Mouse (Mus musculus) cerebral cortex, adult 2 months (tissue): Measurements from ENCODE around the gene Tspan33.

Experiments
- WGBS: fragments of 180-500 bp; shearing (Covaris S2); methylation state at CpG from one replicate; pipeline ENCODE4 v1.1.7; 2018; 5-methylcytosine and 5-hydroxymethylcytosine counted together

Tspan33 gene

DNA sequence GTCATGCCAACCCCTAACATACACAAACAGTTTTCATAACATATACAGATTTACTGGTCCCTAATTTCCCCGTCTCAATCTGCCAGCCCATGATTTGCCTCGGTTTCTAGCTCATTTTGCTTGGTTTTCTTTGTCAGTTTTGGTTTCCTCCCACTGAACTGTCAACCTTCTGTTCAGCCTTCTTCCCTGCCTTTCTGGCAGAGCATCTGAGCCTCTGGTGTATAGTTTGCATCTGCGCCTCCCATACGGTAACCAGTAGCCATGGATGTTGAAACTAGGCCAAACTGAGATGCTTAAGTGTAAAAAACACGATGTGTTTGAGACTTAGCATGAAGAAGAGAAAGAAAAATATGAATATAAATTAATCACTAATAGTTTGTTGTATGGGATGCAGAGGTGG is 62.0 kb downstream of the Tspan33 start:
- 56% methylated on average over 5 of the region's 5 CpGs for WGBS

DNA sequence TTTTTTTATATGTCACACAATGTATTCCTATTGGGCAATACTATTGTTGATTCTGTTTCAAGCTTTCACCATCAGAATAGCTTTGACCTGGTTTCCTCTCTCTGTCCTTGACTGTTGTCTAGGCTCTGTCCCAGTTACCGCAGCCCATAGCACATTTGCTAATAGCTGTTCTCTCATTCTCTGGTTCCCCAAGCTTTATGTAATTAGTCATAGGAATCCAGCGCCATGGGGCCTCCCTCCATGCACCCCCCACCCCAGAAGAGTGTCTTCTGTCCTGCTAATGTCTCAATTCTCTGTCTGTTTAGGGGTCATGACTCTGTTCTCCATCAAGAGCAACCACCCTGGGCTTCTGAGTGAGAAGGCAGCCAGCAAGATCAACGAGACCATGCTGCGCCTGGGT is 62.5 kb downstream of the Tspan33 start:
- 85% methylated on average over 4 of the region's 4 CpGs for WGBS

DNA sequence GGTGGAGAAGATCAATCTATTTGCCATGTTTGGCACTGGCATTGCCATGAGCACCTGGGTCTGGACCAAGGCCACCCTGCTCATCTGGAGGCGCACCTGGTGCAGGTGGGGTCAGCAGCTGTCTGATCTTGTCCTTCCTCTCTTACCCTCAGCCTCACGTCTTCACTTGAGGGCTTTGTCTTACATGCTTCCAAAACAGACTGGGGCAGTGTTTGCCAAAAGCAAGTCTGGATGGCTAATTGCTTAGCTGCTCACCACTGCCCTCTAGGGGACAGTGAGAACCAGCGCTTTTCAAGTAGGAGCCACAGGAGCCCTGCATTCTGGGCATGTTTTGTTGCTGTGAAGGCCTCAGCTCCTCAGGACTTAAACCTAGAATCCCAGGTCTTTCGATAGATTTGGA is 64.4 kb downstream of the Tspan33 start:
- WGBS: 31% methylated on average over 4 of the region's 4 CpGs

DNA sequence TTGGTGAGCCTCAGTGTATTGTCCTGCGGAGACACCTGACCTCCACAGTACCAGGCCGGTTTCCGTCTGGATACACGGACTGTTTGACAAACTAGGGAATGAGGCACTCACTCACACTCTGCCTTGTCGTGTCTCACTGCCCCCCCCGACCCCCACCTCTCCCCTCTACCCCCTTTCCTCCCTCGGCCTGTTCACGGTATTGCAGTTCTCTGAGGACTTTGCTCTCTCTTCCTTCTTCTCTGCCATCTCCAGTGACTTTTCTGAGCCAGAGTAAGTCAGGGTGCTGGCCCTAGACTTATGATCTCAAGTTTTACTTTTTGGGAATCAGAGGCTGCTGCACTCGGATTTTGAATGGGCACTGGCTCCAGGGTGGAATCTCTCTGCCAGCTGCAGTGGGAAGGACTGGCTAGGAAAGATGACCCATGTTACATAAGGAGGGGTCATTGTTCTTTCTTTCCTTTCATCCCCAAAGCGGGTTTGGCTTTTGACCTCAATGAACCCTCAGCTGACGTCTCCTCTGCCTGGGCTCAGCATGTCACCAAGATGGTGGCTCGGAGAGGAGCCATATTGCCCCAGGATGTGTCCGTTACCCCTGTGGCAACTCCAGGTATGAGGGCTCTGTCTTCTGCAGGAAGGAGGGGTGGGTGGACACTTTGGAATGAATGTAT is 65.1 kb downstream of the Tspan33 start:
- WGBS: 87% methylated on average over 13 of the region's 13 CpGs

DNA sequence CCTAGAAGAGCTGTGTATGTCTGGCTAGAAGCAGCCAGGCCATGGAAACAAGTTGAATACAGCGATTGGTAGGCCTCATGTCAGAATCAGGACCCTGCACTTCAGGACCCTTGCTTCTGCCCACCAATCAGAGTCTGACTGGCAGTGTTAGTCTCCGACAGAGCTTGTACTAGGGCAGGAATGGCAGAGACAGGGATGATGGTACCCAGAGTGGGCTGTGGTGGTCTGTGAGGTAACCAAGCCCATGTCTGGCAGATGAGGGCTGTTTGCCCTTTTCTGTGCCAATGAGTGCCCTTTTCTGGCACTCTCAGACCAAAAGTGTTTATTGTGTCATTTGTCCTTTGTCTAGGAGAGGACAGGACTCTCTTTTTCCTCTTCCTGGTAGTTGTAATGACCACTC is 66.4 kb downstream of the Tspan33 start:
- 90% methylated on average over 2 of the region's 2 CpGs for WGBS

DNA sequence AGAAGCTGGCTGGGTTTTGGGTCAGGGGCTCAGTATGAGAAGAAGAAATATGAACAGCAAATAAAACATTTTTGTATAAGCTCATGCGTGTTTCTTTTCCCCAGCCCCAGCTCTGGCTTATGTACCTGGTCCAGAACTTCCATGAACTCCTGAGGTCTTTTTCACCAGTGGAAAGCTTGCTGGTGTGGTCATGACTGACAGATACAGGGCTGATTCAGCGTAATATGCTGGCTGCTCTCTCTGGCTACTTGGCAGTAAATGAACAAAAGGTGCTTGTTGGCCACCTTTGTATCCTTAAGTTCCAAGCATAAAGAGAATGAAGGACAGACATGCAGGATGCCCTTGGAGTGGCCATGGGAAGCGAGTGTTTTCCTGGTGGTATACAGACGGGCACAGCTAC is 67.3 kb downstream of the Tspan33 start:
- 89% methylated on average over 4 of the region's 4 CpGs for WGBS

GRCm38 (mm10) chr6:29762524-29762923 is 68.5 kb downstream of the Tspan33 start:
- WGBS: 75% methylated on average over 4 of the region's 4 CpGs

DNA sequence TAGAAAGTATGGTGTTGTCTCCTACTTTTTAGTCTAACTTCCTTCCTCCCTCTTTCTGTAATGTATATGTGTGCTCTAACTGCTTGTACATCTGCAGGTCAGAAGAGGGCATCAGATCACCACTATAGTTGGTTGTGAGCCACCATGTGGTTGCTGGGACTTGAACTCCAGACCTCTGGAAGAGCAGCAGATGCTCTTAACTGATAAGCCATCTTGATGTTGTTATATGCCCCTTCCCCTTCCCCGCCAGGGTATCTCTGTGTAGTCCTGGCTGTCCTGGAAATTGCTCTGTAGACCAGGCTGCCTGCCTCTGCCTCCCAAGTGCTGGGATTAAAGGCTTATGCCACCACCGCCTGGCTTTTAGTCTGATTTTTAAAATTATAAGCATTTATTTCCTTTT is 72.9 kb downstream of the Tspan33 start:
- 95% methylated on average over 2 of the region's 2 CpGs for WGBS
